Mouse (Mus musculus): ENCODE results near the gene Kcnk3. TPM values are rescaled to one million over a fixed set of nuclear protein-coding genes. Genes with fewer than 3 reads are reported as not detected.

The Kcnk3 gene
- polyA plus RNA-seq, 1 experiment from 2014 or later: 0.12 TPM

GRCm38 (mm10) chr5:30655042-30655441 is 67.1 kb downstream of the Kcnk3 start:
- Histone ChIP-seq H3K9ac (ENCODE audit: low read length) (no peak overlapping the region), H3K27me3 (ENCODE audit: control insufficient read depth, insufficient read depth, low read length) (no peaks in the 10 kb centered on the region), H3K27ac (replicated peaks; ENCODE audit: low read depth, low read length) (no peak overlapping the region), H3K36me3 (ENCODE audit: control insufficient read depth, insufficient read depth, low read length) (peaks cover 9% of the 10 kb centered on the region; the same call in 1 of the 2 replicates), H3K4me2 (ENCODE audit: low read depth, severe bottlenecking) (no peak overlapping the region), H3K9me3 (ENCODE audit: control insufficient read depth, low read length) (no peaks in the 10 kb centered on the region), H3K4me1 (ENCODE audit: control insufficient read depth, insufficient read depth, low read length) (no peaks in the 10 kb centered on the region), H3K4me3 (ENCODE audit: low read depth, low read length) (no peak overlapping the region)
- ATAC-seq (ENCODE audit: insufficient number of reproducible peaks, low FRiP score, low TSS enrichment, low read depth): no peak
- WGBS: 86% methylated on average over 8 of the region's 8 CpGs
- no peak for DNase-seq (ENCODE audit: low spot score)

DNA sequence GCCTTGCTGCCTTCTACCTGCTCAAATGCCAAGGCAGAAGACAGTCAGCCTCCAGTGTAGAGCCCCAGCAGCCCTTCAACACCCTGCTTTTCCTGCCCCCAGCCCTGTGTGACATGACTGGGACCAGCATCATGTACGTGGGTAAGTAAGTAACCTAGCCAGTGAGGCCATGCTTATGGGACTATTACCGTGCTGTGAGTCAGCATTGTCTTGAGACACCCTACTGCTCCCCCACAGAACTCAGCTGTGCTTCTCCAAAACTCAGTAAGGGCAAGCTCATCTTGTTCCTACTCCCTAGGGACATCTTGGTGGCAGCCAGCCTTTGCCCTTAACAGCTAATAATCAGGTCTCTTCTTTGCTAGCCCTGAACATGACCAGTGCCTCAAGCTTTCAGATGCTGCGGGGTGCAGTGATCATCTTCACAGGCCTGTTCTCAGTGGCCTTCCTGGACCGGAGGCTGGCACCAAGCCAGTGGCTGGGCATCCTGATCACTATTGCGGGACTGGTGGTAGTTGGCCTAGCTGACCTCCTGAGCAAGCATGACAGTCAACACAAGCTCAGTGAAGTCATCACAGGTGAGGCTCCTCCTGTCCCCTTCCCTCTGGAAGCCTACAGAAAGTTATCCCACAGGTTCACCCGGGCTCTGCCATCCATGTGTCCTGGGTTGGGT is 67.7 kb downstream of the Kcnk3 start:
- H3K9me3 ChIP-seq (ENCODE audit: control insufficient read depth, low read length): no peaks in the 10 kb centered on the region
- H3K4me1 ChIP-seq (ENCODE audit: control insufficient read depth, insufficient read depth, low read length): no peaks in the 10 kb centered on the region
- H3K4me3 ChIP-seq (ENCODE audit: low read depth, low read length): no peak overlapping the region
- no peak overlapping the region for H3K27ac ChIP-seq (replicated peaks; ENCODE audit: low read depth, low read length)
- H3K9ac ChIP-seq (ENCODE audit: low read length): no peak overlapping the region
- no peaks in the 10 kb centered on the region for H3K27me3 ChIP-seq (ENCODE audit: control insufficient read depth, insufficient read depth, low read length)
- DNase-seq (ENCODE audit: low spot score) (no peak), ATAC-seq (ENCODE audit: insufficient number of reproducible peaks, low FRiP score, low TSS enrichment, low read depth) (no peak)
- no peak overlapping the region for H3K4me2 ChIP-seq (ENCODE audit: low read depth, severe bottlenecking)
- H3K36me3 ChIP-seq (ENCODE audit: control insufficient read depth, insufficient read depth, low read length): peaks cover 9% of the 10 kb centered on the region; the same call in 1 of the 2 replicates
- 97% methylated on average over 6 of the region's 6 CpGs for WGBS

DNA sequence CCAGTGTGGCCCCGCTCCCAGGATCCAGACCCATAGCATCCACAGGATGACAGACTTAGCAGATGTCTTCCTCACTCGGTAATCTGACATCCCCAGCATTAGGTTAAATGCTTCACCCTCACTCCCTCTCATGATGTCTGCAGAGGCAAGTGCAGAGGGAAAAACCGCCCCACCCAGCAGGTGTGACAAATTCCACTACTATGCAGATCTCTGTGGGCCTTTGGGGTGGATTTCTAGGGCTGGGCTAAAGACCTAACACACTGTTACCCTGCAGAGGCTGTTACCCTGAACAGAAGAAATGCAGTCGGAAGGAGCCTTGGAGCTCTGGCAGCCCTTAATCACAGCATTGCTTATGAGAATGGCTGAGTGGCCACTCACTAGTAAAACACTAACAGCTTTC is 71.1 kb downstream of the Kcnk3 start:
- no peak overlapping the region for H3K4me2 ChIP-seq (ENCODE audit: low read depth, severe bottlenecking)
- peaks cover 9% of the 10 kb centered on the region; the same call in 1 of the 2 replicates for H3K36me3 ChIP-seq (ENCODE audit: control insufficient read depth, insufficient read depth, low read length)
- 81% methylated on average over 4 of the region's 4 CpGs for WGBS
- H3K27me3 ChIP-seq (ENCODE audit: control insufficient read depth, insufficient read depth, low read length): no peaks in the 10 kb centered on the region
- H3K27ac ChIP-seq (replicated peaks; ENCODE audit: low read depth, low read length): no peak overlapping the region
- no peaks in the 10 kb centered on the region for H3K9me3 ChIP-seq (ENCODE audit: control insufficient read depth, low read length)
- no peaks in the 10 kb centered on the region for H3K4me1 ChIP-seq (ENCODE audit: control insufficient read depth, insufficient read depth, low read length)
- H3K4me3 ChIP-seq (ENCODE audit: low read depth, low read length): no peak overlapping the region
- ATAC-seq (ENCODE audit: insufficient number of reproducible peaks, low FRiP score, low TSS enrichment, low read depth) (no peak), DNase-seq (ENCODE audit: low spot score) (no peak)
- H3K9ac ChIP-seq (ENCODE audit: low read length): no peak overlapping the region

GRCm38 (mm10) chr5:30660278-30660677 is 72.3 kb downstream of the Kcnk3 start:
- no peak overlapping the region for H3K4me2 ChIP-seq (ENCODE audit: low read depth, severe bottlenecking)
- ATAC-seq (ENCODE audit: insufficient number of reproducible peaks, low FRiP score, low TSS enrichment, low read depth) (no peak), DNase-seq (ENCODE audit: low spot score) (no peak)
- H3K4me3 ChIP-seq (ENCODE audit: low read depth, low read length): no peak overlapping the region
- no peak overlapping the region for H3K9ac ChIP-seq (ENCODE audit: low read length)
- H3K27me3 ChIP-seq (ENCODE audit: control insufficient read depth, insufficient read depth, low read length): no peaks in the 10 kb centered on the region
- H3K27ac ChIP-seq (replicated peaks; ENCODE audit: low read depth, low read length): no peak overlapping the region
- peaks cover 9% of the 10 kb centered on the region; the same call in 1 of the 2 replicates for H3K36me3 ChIP-seq (ENCODE audit: control insufficient read depth, insufficient read depth, low read length)
- no peaks in the 10 kb centered on the region for H3K9me3 ChIP-seq (ENCODE audit: control insufficient read depth, low read length)
- 89% methylated on average over 1 of the region's 1 CpGs for WGBS
- H3K4me1 ChIP-seq (ENCODE audit: control insufficient read depth, insufficient read depth, low read length): no peaks in the 10 kb centered on the region

GRCm38 (mm10) chr5:30660813-30661212 is 72.8 kb downstream of the Kcnk3 start:
- no peak overlapping the region for H3K4me2 ChIP-seq (ENCODE audit: low read depth, severe bottlenecking)
- 92% methylated on average over 5 of the region's 5 CpGs for WGBS

DNA sequence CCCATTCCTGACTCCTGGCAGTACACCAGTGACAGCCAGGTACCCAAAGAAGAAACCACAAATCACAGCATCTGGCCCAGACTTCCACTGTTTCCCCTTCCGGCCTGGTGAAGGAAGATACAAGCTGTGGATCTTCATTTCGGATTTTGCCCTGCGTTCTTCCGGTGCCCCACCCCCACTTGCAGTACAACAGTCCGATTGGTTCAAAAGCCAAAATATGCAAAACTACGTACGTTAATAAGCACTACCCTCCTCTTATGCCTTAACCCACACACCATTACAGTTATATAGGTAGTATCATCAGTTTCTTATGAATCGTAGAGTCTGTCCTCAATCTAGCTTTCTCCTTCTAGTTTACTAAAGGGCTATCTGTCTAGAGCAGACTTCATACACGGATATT is 77.4 kb downstream of the Kcnk3 start:
- Histone ChIP-seq H3K9me3 (ENCODE audit: control insufficient read depth, low read length) (no peaks in the 10 kb centered on the region), H3K4me2 (ENCODE audit: low read depth, severe bottlenecking) (no peak overlapping the region), H3K27me3 (ENCODE audit: control insufficient read depth, insufficient read depth, low read length) (no peaks in the 10 kb centered on the region), H3K4me3 (ENCODE audit: low read depth, low read length) (no peak overlapping the region), H3K9ac (ENCODE audit: low read length) (no peak overlapping the region), H3K36me3 (ENCODE audit: control insufficient read depth, insufficient read depth, low read length) (peaks cover 10% of the 10 kb centered on the region; the same call in 1 of the 2 replicates), H3K4me1 (ENCODE audit: control insufficient read depth, insufficient read depth, low read length) (0 out of 2 replicates have a peak, but pooled peaks cover 2% of the 10 kb centered on the region), H3K27ac (replicated peaks; ENCODE audit: low read depth, low read length) (no peak overlapping the region)
- DNase-seq (ENCODE audit: low spot score): no peak
- 92% methylated on average over 9 of the region's 9 CpGs for WGBS
- ATAC-seq (ENCODE audit: insufficient number of reproducible peaks, low FRiP score, low TSS enrichment, low read depth): no peak

More at GRCm38 (mm10) chr5:30660813-30661212, 72.8 kb downstream of the Kcnk3 start:
- Histone ChIP-seq H3K4me3 (ENCODE audit: low read depth, low read length) (no peak overlapping the region), H3K27ac (replicated peaks; ENCODE audit: low read depth, low read length) (no peak overlapping the region), H3K36me3 (ENCODE audit: control insufficient read depth, insufficient read depth, low read length) (peaks cover 9% of the 10 kb centered on the region; the same call in 1 of the 2 replicates), H3K9ac (ENCODE audit: low read length) (no peak overlapping the region), H3K27me3 (ENCODE audit: control insufficient read depth, insufficient read depth, low read length) (no peaks in the 10 kb centered on the region), H3K9me3 (ENCODE audit: control insufficient read depth, low read length) (no peaks in the 10 kb centered on the region), H3K4me1 (ENCODE audit: control insufficient read depth, insufficient read depth, low read length) (no peaks in the 10 kb centered on the region)
- DNase-seq (ENCODE audit: low spot score) (no peak), ATAC-seq (ENCODE audit: insufficient number of reproducible peaks, low FRiP score, low TSS enrichment, low read depth) (no peak)

DNA sequence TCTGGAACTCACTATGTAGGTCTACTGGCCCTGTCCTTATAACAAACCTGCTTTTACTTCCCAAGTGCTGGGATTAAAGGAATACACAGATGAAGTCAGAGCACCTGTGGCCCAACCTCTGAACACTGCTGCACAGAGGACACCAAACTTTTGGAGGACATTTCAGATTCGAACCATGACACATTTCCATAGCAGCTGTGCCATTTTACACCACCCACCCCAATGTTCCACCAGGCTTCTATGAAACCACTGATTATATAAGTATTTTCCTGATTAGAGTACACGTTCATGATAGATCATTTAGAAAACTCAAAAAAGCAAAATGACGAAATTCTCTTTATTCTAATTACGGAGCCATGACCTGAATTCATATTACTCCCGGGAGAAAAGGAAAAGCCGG is 78.0 kb downstream of the Kcnk3 start:
- Histone ChIP-seq H3K4me1 (ENCODE audit: control insufficient read depth, insufficient read depth, low read length) (0 out of 2 replicates have a peak, but pooled peaks cover 2% of the 10 kb centered on the region), H3K9me3 (ENCODE audit: control insufficient read depth, low read length) (no peaks in the 10 kb centered on the region), H3K4me2 (ENCODE audit: low read depth, severe bottlenecking) (peak overlapping the region; percentile 63), H3K4me3 (ENCODE audit: low read depth, low read length) (peak overlapping the region; percentile 87), H3K36me3 (ENCODE audit: control insufficient read depth, insufficient read depth, low read length) (peaks cover 10% of the 10 kb centered on the region; the same call in 1 of the 2 replicates), H3K9ac (ENCODE audit: low read length) (peak overlapping the region; percentile 66; the same call in 1 of the 2 replicates), H3K27ac (replicated peaks; ENCODE audit: low read depth, low read length) (peak overlapping the region; percentile 76; the same call in 1 of the 2 replicates), H3K27me3 (ENCODE audit: control insufficient read depth, insufficient read depth, low read length) (no peaks in the 10 kb centered on the region)
- ATAC-seq (ENCODE audit: insufficient number of reproducible peaks, low FRiP score, low TSS enrichment, low read depth): no peak
- 77% methylated on average over 6 of the region's 6 CpGs for WGBS
- DNase-seq (ENCODE audit: low spot score): no peak

DNA sequence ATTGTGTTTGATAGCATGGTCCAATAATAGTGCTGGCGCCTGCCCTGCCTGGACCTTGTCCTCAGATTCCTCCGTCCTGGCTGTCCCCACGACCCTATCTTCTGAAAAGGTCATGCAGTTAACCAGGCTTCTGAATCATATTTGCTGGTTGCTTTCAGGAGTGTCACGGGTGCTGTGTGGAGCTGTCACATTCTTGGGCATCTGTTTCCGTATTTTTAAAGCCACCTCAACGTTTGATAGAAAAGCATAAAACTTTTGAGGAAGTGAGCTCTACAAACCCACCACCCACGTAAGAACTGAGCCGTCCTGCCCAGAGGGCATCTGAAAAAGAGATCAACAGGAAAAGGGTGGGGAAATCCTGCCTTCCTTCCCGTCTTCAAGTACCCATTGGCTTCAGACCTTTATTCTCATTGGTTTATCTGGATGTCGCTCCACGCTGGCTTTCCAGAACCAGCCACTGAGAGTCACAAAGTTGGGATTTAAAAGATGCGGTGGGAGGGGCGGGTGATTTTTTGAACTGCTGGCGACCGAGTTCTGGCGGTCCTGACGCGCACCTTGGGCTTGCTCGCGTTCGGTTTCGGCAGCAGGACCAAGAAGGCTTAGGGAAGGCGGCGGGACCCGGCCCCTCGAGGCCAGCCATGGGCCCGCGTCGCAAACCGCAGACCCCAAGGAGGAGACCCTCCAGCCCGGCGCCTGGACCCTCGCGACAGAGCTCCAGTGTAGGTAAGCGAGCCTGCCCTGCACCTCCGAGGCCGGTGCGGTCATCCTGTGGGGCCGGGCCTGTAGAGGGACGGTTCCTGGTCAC is 78.6 kb downstream of the Kcnk3 start, which contains the start of gene Cenpa:
Gene Cenpa (plus strand): TSS at position 387 of the 805 bp plus-strand sequence.
- under 1% methylated on average over 40 of the region's 40 CpGs for WGBS

More for the DNA sequence above, 78.6 kb downstream of the Kcnk3 start, which contains the start of gene Cenpa:
- Histone ChIP-seq H3K4me2 (ENCODE audit: low read depth, severe bottlenecking) (peak within 1 kb of the TSS; percentile 63), H3K4me1 (ENCODE audit: control insufficient read depth, insufficient read depth, low read length) (0 out of 2 replicates have a peak, but pooled peaks cover 2% of the 10 kb centered on the region), H3K4me3 (ENCODE audit: low read depth, low read length) (peak within 1 kb of the TSS; percentile 87), H3K36me3 (ENCODE audit: control insufficient read depth, insufficient read depth, low read length) (peaks cover 10% of the 10 kb centered on the region; the same call in 1 of the 2 replicates), H3K9ac (ENCODE audit: low read length) (peak within 1 kb of the TSS; percentile 92), H3K9me3 (ENCODE audit: control insufficient read depth, low read length) (no peaks in the 10 kb centered on the region), H3K27me3 (ENCODE audit: control insufficient read depth, insufficient read depth, low read length) (no peaks in the 10 kb centered on the region), H3K27ac (replicated peaks; ENCODE audit: low read depth, low read length) (peak within 1 kb of the TSS; percentile 84)
- ATAC-seq (ENCODE audit: insufficient number of reproducible peaks, low FRiP score, low TSS enrichment, low read depth): peak; percentile 94
- peak; percentile 89 for DNase-seq (ENCODE audit: low spot score)
